ENCODE assay signal across 31 mouse cellular contexts in the genomic region with DNA sequence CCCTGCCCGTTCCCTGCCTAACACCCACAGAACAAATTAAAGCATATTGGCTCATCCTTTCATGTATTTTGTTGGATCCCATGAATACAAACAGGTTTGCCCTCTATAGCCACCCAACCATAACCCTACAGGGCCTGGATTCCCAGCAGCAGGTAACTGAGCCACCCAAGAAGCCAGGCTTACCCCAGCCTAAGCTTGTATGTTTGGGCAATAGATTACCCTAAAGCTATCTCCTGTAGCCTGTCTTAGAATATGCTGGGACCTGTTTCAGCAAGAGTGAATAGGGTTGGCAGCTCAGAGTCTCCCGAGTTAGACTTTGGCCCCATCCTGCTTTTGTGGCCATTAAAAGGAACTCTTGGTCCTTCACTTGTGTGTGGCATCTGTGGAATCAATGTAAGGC. TPM values are rescaled to one million over a fixed set of nuclear protein-coding genes. Genes with fewer than 3 reads are reported as not detected.
A peak's percentile ranks its signal among the peaks of the same experiment; 100 is the strongest.
DNase-seq lines count a peak whose midpoint lies in the region; ATAC-seq and TF ChIP-seq lines count a peak whose summit lies in the region.
"Had no signal": no experiment of that assay in that cellular context is flagged by ENCODE, and none has a peak within 500 bp of the region (broad histone marks: within the 10 kb centered on the region; RNA-seq: fewer than 3 reads in every experiment).

No protein-coding gene starts in this region.

- no peak for TF ChIP-seq CTCF in stomach, postnatal 0 days (IDR thresholded peaks at IDR 0.05; ENCODE audit: low read depth)

- peaks cover 22% of the 10 kb centered on the region for H3K4me1 ChIP-seq in embryonic facial prominence, embryonic 13.5 days
- H3K4me1 ChIP-seq in embryonic facial prominence, embryonic 10.5 days: peaks cover 10% of the 10 kb centered on the region
- peaks cover 14% of the 10 kb centered on the region for H3K4me1 ChIP-seq in lung, embryonic 16.5 days (replicated peaks; ENCODE audit: control insufficient read depth, insufficient read depth, low read length)
- peaks cover 21% of the 10 kb centered on the region for H3K4me1 ChIP-seq in intestine, embryonic 16.5 days (ENCODE audit: control insufficient read depth, insufficient read depth, low read length)
- peaks cover 8% of the 10 kb centered on the region; the same call in 1 of the 2 replicates for H3K4me1 ChIP-seq in stomach, postnatal 0 days (replicated peaks; ENCODE audit: control insufficient read depth, insufficient read depth)

- no peak for TF ChIP-seq EP300 in stomach, postnatal 0 days (optimal IDR thresholded peaks at IDR 0.05)

- peak overlapping the region; percentile 76; the same call in 1 of the 2 replicates for H3K27ac ChIP-seq in embryonic facial prominence, embryonic 13.5 days
- H3K27ac ChIP-seq in embryonic facial prominence, embryonic 10.5 days (replicated peaks): no peak overlapping the region
- H3K27ac ChIP-seq in lung, embryonic 16.5 days (ENCODE audit: low read length): peak overlapping the region; percentile 92
- H3K27ac ChIP-seq in intestine, embryonic 16.5 days (ENCODE audit: low read length): peak overlapping the region; percentile 80
- H3K27ac ChIP-seq in stomach, postnatal 0 days (replicated peaks): peak overlapping the region; percentile 94
- H3K27ac ChIP-seq: heart, adult 2 months; hindbrain, embryonic 14.5 days; macrophage; midbrain, embryonic 10.5 days; neural tube, embryonic 15.5 days had no signal

- H3K36me3 ChIP-seq in embryonic facial prominence, embryonic 13.5 days: peaks cover 57% of the 10 kb centered on the region
- peaks cover 61% of the 10 kb centered on the region for H3K36me3 ChIP-seq in embryonic facial prominence, embryonic 10.5 days (replicated peaks)
- H3K36me3 ChIP-seq in lung, embryonic 16.5 days (ENCODE audit: control insufficient read depth, insufficient read depth, low read length): peaks cover 37% of the 10 kb centered on the region
- peaks cover 7% of the 10 kb centered on the region for H3K36me3 ChIP-seq in intestine, embryonic 16.5 days (ENCODE audit: control insufficient read depth, insufficient read depth, low read length)
- peaks cover 23% of the 10 kb centered on the region for H3K36me3 ChIP-seq in stomach, postnatal 0 days (ENCODE audit: control insufficient read depth, insufficient read depth, low read length)

- no peaks in the 10 kb centered on the region for H3K9me3 ChIP-seq in embryonic facial prominence, embryonic 13.5 days
- H3K9me3 ChIP-seq in embryonic facial prominence, embryonic 10.5 days: no peaks in the 10 kb centered on the region
- H3K9me3 ChIP-seq in lung, embryonic 16.5 days (ENCODE audit: control insufficient read depth, low read length): no peaks in the 10 kb centered on the region
- no peaks in the 10 kb centered on the region for H3K9me3 ChIP-seq in intestine, embryonic 16.5 days (ENCODE audit: control insufficient read depth, low read length)
- no peaks in the 10 kb centered on the region for H3K9me3 ChIP-seq in stomach, postnatal 0 days (ENCODE audit: control insufficient read depth, low read length)
- H3K9me3 ChIP-seq: midbrain, embryonic 10.5 days; neural tube, embryonic 15.5 days had no signal

- no peak for DNase-seq in embryonic facial prominence, embryonic 10.5 days (ENCODE audit: low spot score)
- DNase-seq in lung, postnatal 25 days (ENCODE audit: low spot score): no peak
- DNase-seq in stomach, postnatal 0 days (ENCODE audit: low spot score): no peak
- no peak for DNase-seq in frontal cortex, adult 2 months (ENCODE audit: extremely low spot score in 1 of 2, low spot score in 1 of 2)
- DNase-seq in retina, postnatal 1 day: no peak
- DNase-seq: adrenal gland, adult 8-10 months; embryo, embryonic 11 days; forebrain, postnatal 0 days; gastrocnemius, postnatal 25 days; heart, adult 2 months; heart, postnatal 36 days; liver, postnatal 0 days; right cerebral cortex, postnatal 14 days; spleen, adult 18-20 months had no signal

- WGBS in embryonic facial prominence, embryonic 13.5 days: 81% methylated on average over 2 of the region's 2 CpGs
- 88% methylated on average over 2 of the region's 2 CpGs for WGBS in embryonic facial prominence, embryonic 10.5 days
- 82% methylated on average over 2 of the region's 2 CpGs for WGBS in lung, embryonic 16.5 days
- 73% methylated on average over 2 of the region's 2 CpGs for WGBS in intestine, embryonic 16.5 days
- 63% methylated on average over 2 of the region's 2 CpGs for WGBS in stomach, postnatal 0 days

- H3K9ac ChIP-seq in embryonic facial prominence, embryonic 13.5 days: no peak overlapping the region
- no peak overlapping the region for H3K9ac ChIP-seq in lung, embryonic 16.5 days (ENCODE audit: low read length)
- H3K9ac ChIP-seq in intestine, embryonic 16.5 days (ENCODE audit: low read depth, low read length): no peak overlapping the region
- no peak overlapping the region for H3K9ac ChIP-seq in stomach, postnatal 0 days (ENCODE audit: low read length)
- H3K9ac ChIP-seq: forebrain, postnatal 0 days; hindbrain, embryonic 14.5 days; liver, postnatal 0 days; neural tube, embryonic 15.5 days had no signal

- H3K4me3 ChIP-seq in embryonic facial prominence, embryonic 13.5 days: no peak overlapping the region
- H3K4me3 ChIP-seq in embryonic facial prominence, embryonic 10.5 days: no peak overlapping the region
- H3K4me3 ChIP-seq in lung, embryonic 16.5 days (ENCODE audit: low read length): no peak overlapping the region
- H3K4me3 ChIP-seq in intestine, embryonic 16.5 days (ENCODE audit: low read length): no peak overlapping the region
- no peak overlapping the region for H3K4me3 ChIP-seq in stomach, postnatal 0 days (ENCODE audit: low read depth, low read length)
- H3K4me3 ChIP-seq: heart, adult 2 months; midbrain, embryonic 10.5 days; neural tube, embryonic 15.5 days had no signal

- H3K4me2 ChIP-seq in embryonic facial prominence, embryonic 13.5 days: no peak overlapping the region
- no peak overlapping the region for H3K4me2 ChIP-seq in lung, embryonic 16.5 days (ENCODE audit: low read depth, low read length)
- no peak overlapping the region for H3K4me2 ChIP-seq in intestine, embryonic 16.5 days (ENCODE audit: low read depth, low read length)
- no peak overlapping the region for H3K4me2 ChIP-seq in stomach, postnatal 0 days (replicated peaks; ENCODE audit: low read depth)
- H3K4me2 ChIP-seq: hindbrain, embryonic 14.5 days; liver, embryonic 11.5 days; neural tube, embryonic 15.5 days had no signal

- no peak for ATAC-seq in embryonic facial prominence, embryonic 13.5 days (ENCODE audit: insufficient number of reproducible peaks, insufficient read depth, low FRiP score, low TSS enrichment, low read depth)
- ATAC-seq in lung, embryonic 16.5 days (ENCODE audit: low read depth): no peak
- ATAC-seq in intestine, embryonic 16.5 days: 0 out of 2 replicates have a peak, but pooled peaks have one; percentile 6
- ATAC-seq in stomach, postnatal 0 days (ENCODE audit: low FRiP score, low TSS enrichment): no peak
- ATAC-seq: activated CD4-positive, CD25-positive, alpha-beta regulatory T cell, adult 4 months; forebrain, postnatal 0 days; inflammation-experienced regulatory T-cells, adult 6 months; midbrain, embryonic 16.5 days had no signal

- H3K27me3 ChIP-seq in embryonic facial prominence, embryonic 13.5 days: peaks cover 34% of the 10 kb centered on the region
- H3K27me3 ChIP-seq in embryonic facial prominence, embryonic 10.5 days (replicated peaks; ENCODE audit: low read depth, poor library complexity, severe bottlenecking): peaks cover 43% of the 10 kb centered on the region
- peaks cover 21% of the 10 kb centered on the region for H3K27me3 ChIP-seq in lung, embryonic 16.5 days (ENCODE audit: control insufficient read depth, insufficient read depth, low read depth, low read length)
- peaks cover 22% of the 10 kb centered on the region for H3K27me3 ChIP-seq in intestine, embryonic 16.5 days (replicated peaks; ENCODE audit: control insufficient read depth, insufficient read depth, low read length)
- H3K27me3 ChIP-seq in stomach, postnatal 0 days (ENCODE audit: control insufficient read depth, insufficient read depth, low read length): 0 out of 2 replicates have a peak, but pooled peaks cover 2% of the 10 kb centered on the region

RNA-seq across cellular contexts. Expression of gene Tmem210, which starts 2.4 kb away (rescaled TPM):
- polyA plus RNA-seq in embryonic facial prominence, embryonic 13.5 days (2015; fragmentation: Nextera tagmentation; extraction: Ambion mirVana): not detected in 2 replicates
- polyA plus RNA-seq in embryonic facial prominence, embryonic 10.5 days (2016; fragmentation: Nextera tagmentation; extraction: Ambion mirVana): not detected in 2 replicates
- not detected in 2 replicates for polyA plus RNA-seq in lung, embryonic 16.5 days (2015; fragmentation: Nextera tagmentation; extraction: Ambion mirVana)
- not detected in 2 replicates for polyA plus RNA-seq in intestine, embryonic 16.5 days (2015; fragmentation: Nextera tagmentation; extraction: Ambion mirVana)
- not detected in 2 replicates for polyA plus RNA-seq in stomach, postnatal 0 days (2015; fragmentation: Nextera tagmentation; extraction: Ambion mirVana)
- not detected in 2 replicates for polyA plus RNA-seq in frontal cortex, adult 2 months (2012; rRNA removed)
- polyA plus RNA-seq: activated CD4-positive, CD25-positive, alpha-beta regulatory T cell, adult 4 months; forebrain, embryonic 11.5 days; forebrain, postnatal 0 days; heart, embryonic 14.5 days; hindbrain, embryonic 14.5 days; inflammation-experienced regulatory T-cells, adult 6 months; kidney, embryonic 14.5 days; large intestine, adult 2 months; limb, embryonic 11.5 days; liver, embryonic 11.5 days; liver, postnatal 0 days; macrophage; midbrain, embryonic 10.5 days; midbrain, embryonic 16.5 days; neural tube, embryonic 15.5 days; thymus, postnatal 0 days had no signal

RNA-seq across cellular contexts. Expression of gene Lrrc26, which starts 4.2 kb away (rescaled TPM):
- polyA plus RNA-seq in embryonic facial prominence, embryonic 13.5 days (2015; fragmentation: Nextera tagmentation; extraction: Ambion mirVana): 0.22 TPM in 2 replicates
- polyA plus RNA-seq in embryonic facial prominence, embryonic 10.5 days (2016; fragmentation: Nextera tagmentation; extraction: Ambion mirVana): not detected in 2 replicates
- 6.7 and 9.4 TPM in 2 replicates for polyA plus RNA-seq in lung, embryonic 16.5 days (2015; fragmentation: Nextera tagmentation; extraction: Ambion mirVana)
- 1.9 and 2.5 TPM in 2 replicates for polyA plus RNA-seq in intestine, embryonic 16.5 days (2015; fragmentation: Nextera tagmentation; extraction: Ambion mirVana)
- 34.9 and 42.1 TPM in 2 replicates for polyA plus RNA-seq in stomach, postnatal 0 days (2015; fragmentation: Nextera tagmentation; extraction: Ambion mirVana)
- polyA plus RNA-seq in frontal cortex, adult 2 months (2012; rRNA removed): 0.15 TPM in 1 of 2 replicates, not detected in the other
- polyA plus RNA-seq: activated CD4-positive, CD25-positive, alpha-beta regulatory T cell, adult 4 months; forebrain, embryonic 11.5 days; forebrain, postnatal 0 days; heart, embryonic 14.5 days; hindbrain, embryonic 14.5 days; inflammation-experienced regulatory T-cells, adult 6 months; kidney, embryonic 14.5 days; limb, embryonic 11.5 days; liver, embryonic 11.5 days; liver, postnatal 0 days; macrophage; midbrain, embryonic 10.5 days; midbrain, embryonic 16.5 days had no signal

RNA-seq across cellular contexts. Expression of gene Anapc2, which starts 13.3 kb away (rescaled TPM):
- polyA plus RNA-seq in embryonic facial prominence, embryonic 13.5 days (2015; fragmentation: Nextera tagmentation; extraction: Ambion mirVana): 137 and 143 TPM in 2 replicates
- polyA plus RNA-seq in embryonic facial prominence, embryonic 10.5 days (2016; fragmentation: Nextera tagmentation; extraction: Ambion mirVana): 147 and 151 TPM in 2 replicates
- 136 and 137 TPM in 2 replicates for polyA plus RNA-seq in lung, embryonic 16.5 days (2015; fragmentation: Nextera tagmentation; extraction: Ambion mirVana)
- polyA plus RNA-seq in intestine, embryonic 16.5 days (2015; fragmentation: Nextera tagmentation; extraction: Ambion mirVana): 91.4 and 97.3 TPM in 2 replicates
- polyA plus RNA-seq in stomach, postnatal 0 days (2015; fragmentation: Nextera tagmentation; extraction: Ambion mirVana): 57.5 and 59.6 TPM in 2 replicates
- 69.9 and 79.0 TPM in 2 replicates for polyA plus RNA-seq in frontal cortex, adult 2 months (2012; rRNA removed)

RNA-seq across cellular contexts. Expression of gene Ssna1, which starts 13.3 kb away (rescaled TPM):
- 231 and 246 TPM in 2 replicates for polyA plus RNA-seq in embryonic facial prominence, embryonic 13.5 days (2015; fragmentation: Nextera tagmentation; extraction: Ambion mirVana)
- polyA plus RNA-seq in embryonic facial prominence, embryonic 10.5 days (2016; fragmentation: Nextera tagmentation; extraction: Ambion mirVana): 228 and 238 TPM in 2 replicates
- 219 and 232 TPM in 2 replicates for polyA plus RNA-seq in lung, embryonic 16.5 days (2015; fragmentation: Nextera tagmentation; extraction: Ambion mirVana)
- 176 and 200 TPM in 2 replicates for polyA plus RNA-seq in intestine, embryonic 16.5 days (2015; fragmentation: Nextera tagmentation; extraction: Ambion mirVana)
- polyA plus RNA-seq in stomach, postnatal 0 days (2015; fragmentation: Nextera tagmentation; extraction: Ambion mirVana): 149 and 162 TPM in 2 replicates
- polyA plus RNA-seq in frontal cortex, adult 2 months (2012; rRNA removed): 75.4 and 86.0 TPM in 2 replicates

RNA-seq across cellular contexts. Expression of gene Tprn, which starts 23.1 kb away (rescaled TPM):
- 7.5 and 8.2 TPM in 2 replicates for polyA plus RNA-seq in embryonic facial prominence, embryonic 13.5 days (2015; fragmentation: Nextera tagmentation; extraction: Ambion mirVana)
- 8.0 and 9.0 TPM in 2 replicates for polyA plus RNA-seq in embryonic facial prominence, embryonic 10.5 days (2016; fragmentation: Nextera tagmentation; extraction: Ambion mirVana)
- polyA plus RNA-seq in lung, embryonic 16.5 days (2015; fragmentation: Nextera tagmentation; extraction: Ambion mirVana): 6.4 and 6.5 TPM in 2 replicates
- 31.7 and 38.6 TPM in 2 replicates for polyA plus RNA-seq in intestine, embryonic 16.5 days (2015; fragmentation: Nextera tagmentation; extraction: Ambion mirVana)
- polyA plus RNA-seq in stomach, postnatal 0 days (2015; fragmentation: Nextera tagmentation; extraction: Ambion mirVana): 17.4 and 20.3 TPM in 2 replicates
- 13.5 and 18.9 TPM in 2 replicates for polyA plus RNA-seq in frontal cortex, adult 2 months (2012; rRNA removed)
